Mouse (Mus musculus) brain, embryonic 14.5 days (tissue): ENCODE measurements around the gene Kdm4a.

Source experiments
- CTCF ChIP-seq: fragments of 200-500 bp; IDR thresholded peaks from 2 replicates; pipeline ENCODE4 v1.5.1; 2012; ENCODE audit warnings: inconsistent platforms, mild to moderate bottlenecking, moderate library complexity, borderline replicate concordance; ENCODE audit not compliant: insufficient read depth, insufficient read length; ENCODE audit errors: extremely low read depth
- POLR2A ChIP-seq: fragments of 200-500 bp; IDR thresholded peaks from 2 replicates; pipeline ENCODE4 v1.6.1; 2012; ENCODE audit warnings: mild to moderate bottlenecking, inconsistent platforms, borderline replicate concordance; ENCODE audit not compliant: poor library complexity, insufficient read depth, insufficient read length, severe bottlenecking; ENCODE audit errors: extremely low read depth

- TF ChIP-seq CTCF (no peak), POLR2A (no peak)
Measured at GRCm38 (mm10) chr4:118198606-118199005, 18.8 kb upstream of the Kdm4a start.
